Mouse (Mus musculus) lung, adult 18-20 months (tissue): ENCODE measurements around the gene Uts2r.

ENCODE experiments used
- DNase-seq, 2 experiments: peaks; one replicate each; pipeline ENCODE4 v3.0.0; 2022; ENCODE audit warnings: mixed read lengths in 2 of 2

The Uts2r gene

GRCm38 (mm10) chr11:121173203-121173602, 13.1 kb downstream of the Uts2r start:
- DNase-seq: no peak

DNA sequence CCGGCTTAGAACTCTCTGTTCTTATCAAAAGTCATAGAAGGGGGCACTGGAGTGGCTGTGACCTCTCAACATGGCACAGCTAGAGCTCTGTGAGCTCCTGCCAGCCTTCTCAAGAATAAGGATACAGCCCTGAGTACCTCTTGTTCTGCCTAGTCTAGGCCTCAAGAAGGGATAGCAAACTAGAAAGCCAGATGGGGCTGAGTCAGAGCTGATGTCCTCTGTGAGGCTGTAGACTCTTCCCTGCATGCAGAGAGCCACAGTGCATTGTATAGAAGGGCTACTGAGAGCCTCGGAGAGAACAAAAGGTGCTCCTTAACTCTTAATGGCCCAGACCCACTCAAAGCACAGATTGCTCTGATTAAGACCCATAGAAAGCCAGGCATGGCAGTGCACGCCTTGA, 14.2 kb downstream of the Uts2r start:
- no peak for DNase-seq

GRCm38 (mm10) chr11:121176285-121177270, 16.5 kb downstream of the Uts2r start:
- DNase-seq: peak; percentile 39 to 59

GRCm38 (mm10) chr11:121189681-121190080, 29.6 kb downstream of the Uts2r start:
- DNase-seq: no peak

DNA sequence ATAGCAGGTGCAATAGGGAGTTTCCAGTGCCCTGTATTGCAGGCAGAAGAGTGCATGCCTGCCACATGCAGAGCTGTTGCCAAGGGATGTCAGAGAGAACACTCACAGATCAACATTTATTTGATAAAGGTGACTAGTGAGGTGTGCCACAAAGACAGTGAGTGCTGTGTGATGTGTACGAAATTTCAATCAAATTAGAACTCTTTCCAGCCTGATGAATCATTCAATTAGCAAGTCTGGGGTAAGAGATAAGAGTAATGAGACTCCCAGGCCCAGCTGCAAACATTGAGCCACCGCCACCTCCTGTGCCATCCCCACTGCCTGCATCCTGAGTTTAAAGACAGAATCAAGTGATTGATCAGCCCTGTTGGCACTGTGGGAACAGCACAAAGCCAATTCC, 32.7 kb downstream of the Uts2r start:
- DNase-seq: no peak

- no peak for DNase-seq
These were observed 33.3 kb downstream of the Uts2r start for GRCm38 (mm10) chr11:121193415-121193814.

- DNase-seq: no peak
These were observed 38.6 kb downstream of the Uts2r start for GRCm38 (mm10) chr11:121198622-121199021.

DNA sequence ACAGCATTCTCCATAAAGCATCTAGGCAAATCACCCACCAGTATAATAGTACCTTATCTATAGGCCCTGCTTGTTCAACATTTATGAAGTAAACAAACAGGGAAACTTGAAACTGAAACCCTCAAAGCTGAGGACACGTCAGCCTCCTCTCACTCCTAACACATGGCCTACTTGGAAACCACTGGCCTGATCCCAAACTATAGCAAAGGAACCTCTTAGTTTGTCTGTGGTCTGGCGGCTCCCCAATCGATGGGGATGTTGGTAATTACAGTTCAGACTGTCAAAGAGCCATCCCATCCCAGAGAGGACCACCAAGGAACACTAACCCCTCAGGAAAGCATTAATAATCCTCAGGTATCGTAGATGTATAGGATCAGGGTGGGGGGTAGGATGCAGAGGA, 39.8 kb downstream of the Uts2r start:
- DNase-seq: no peak

- DNase-seq: no peak
These were observed 40.7 kb downstream of the Uts2r start for GRCm38 (mm10) chr11:121200781-121201180.

- no peak for DNase-seq
These were observed 41.5 kb downstream of the Uts2r start for GRCm38 (mm10) chr11:121201436-121202198.

GRCm38 (mm10) chr11:121203859-121204160, 43.7 kb downstream of the Uts2r start:
- DNase-seq: no peak

GRCm38 (mm10) chr11:121204161-121205006, 44.3 kb downstream of the Uts2r start, which contains the start of the genes Hexdc and Ogfod3:
TSS of gene Hexdc (plus strand) at chr11:121204433.
TSS of gene Ogfod3 (minus strand) at chr11:121204711.
- peak; percentile 95 to 97 for DNase-seq
